Mouse (Mus musculus): Measurements from ENCODE around the gene Dcaf4. TPM values are rescaled to one million over a fixed set of nuclear protein-coding genes. Genes with fewer than 3 reads are reported as not detected.

Dcaf4 gene
- polyA plus RNA-seq, 1 experiment from 2014 or later, result 23.8 TPM

DNA sequence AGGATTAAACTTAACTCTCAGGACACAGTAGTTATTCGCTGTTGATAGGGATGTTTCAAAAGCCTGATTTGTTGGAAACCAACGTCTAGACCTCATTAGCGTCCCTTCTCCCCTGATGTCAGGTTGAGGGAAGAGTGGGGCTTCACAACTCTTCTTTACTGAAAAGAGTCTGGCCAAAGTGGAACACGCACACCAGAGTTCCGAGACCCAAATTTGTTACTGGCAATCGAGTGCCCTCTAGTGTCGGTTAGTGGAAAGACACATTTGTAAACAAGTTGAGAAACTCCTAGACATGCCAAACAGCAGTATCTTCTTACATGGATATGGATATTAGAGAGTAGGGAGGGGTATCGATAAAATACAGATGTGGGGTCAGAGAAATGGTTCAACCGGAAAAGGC is 18.1 kb upstream of the Dcaf4 start:
- peak overlapping the region; percentile 11; the same call in 1 of the 2 replicates for H3K4me2 ChIP-seq
- no peak overlapping the region for H3K4me3 ChIP-seq (ENCODE audit: low read depth, low read length)
- no peak overlapping the region for H3K27ac ChIP-seq (ENCODE audit: low read depth, low read length)
- H3K27me3 ChIP-seq (ENCODE audit: control insufficient read depth, insufficient read depth, low read length), result no peaks in the 10 kb centered on the region
- H3K9ac ChIP-seq (ENCODE audit: low read depth, low read length), result no peak overlapping the region
- WGBS (ENCODE audit: insufficient replicate concordance), result 5% methylated on average over 9 of the region's 9 CpGs
- ATAC-seq (replicated peaks; ENCODE audit: insufficient number of reproducible peaks, low FRiP score, low TSS enrichment), result no peak
- no peaks in the 10 kb centered on the region for H3K4me1 ChIP-seq (ENCODE audit: control insufficient read depth, insufficient read depth, low read length)
- no peaks in the 10 kb centered on the region for H3K9me3 ChIP-seq (replicated peaks; ENCODE audit: control insufficient read depth, low read length)
- no peaks in the 10 kb centered on the region for H3K36me3 ChIP-seq (ENCODE audit: control insufficient read depth, insufficient read depth, low read length)

DNA sequence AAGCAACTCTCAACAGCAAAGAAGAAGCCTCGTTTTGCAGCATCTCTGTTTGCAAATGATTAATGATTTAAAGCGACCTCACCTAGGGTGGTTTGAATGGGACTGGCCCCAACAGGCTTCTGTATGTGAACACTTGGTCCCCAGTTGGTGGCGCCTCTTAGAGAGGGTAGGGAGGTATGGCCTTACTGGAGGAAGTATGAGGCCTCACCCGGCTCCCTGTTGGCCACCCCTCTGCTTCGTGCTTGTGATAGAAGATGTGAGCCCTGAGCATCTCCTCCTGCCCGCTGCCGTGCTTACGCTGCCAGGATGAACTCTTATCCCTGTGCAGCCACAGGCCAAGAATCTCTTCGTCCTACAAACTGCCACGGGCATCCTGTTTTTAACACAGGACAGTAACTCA is 13.7 kb upstream of the Dcaf4 start:
- no peak overlapping the region for H3K4me2 ChIP-seq
- no peaks in the 10 kb centered on the region for H3K36me3 ChIP-seq (ENCODE audit: control insufficient read depth, insufficient read depth, low read length)
- no peak overlapping the region for H3K4me3 ChIP-seq (ENCODE audit: low read depth, low read length)
- no peaks in the 10 kb centered on the region for H3K4me1 ChIP-seq (ENCODE audit: control insufficient read depth, insufficient read depth, low read length)
- H3K9me3 ChIP-seq (replicated peaks; ENCODE audit: control insufficient read depth, low read length), result no peaks in the 10 kb centered on the region
- no peak overlapping the region for H3K27ac ChIP-seq (ENCODE audit: low read depth, low read length)
- no peak overlapping the region for H3K9ac ChIP-seq (ENCODE audit: low read depth, low read length)
- 74% methylated on average over 10 of the region's 10 CpGs for WGBS (ENCODE audit: insufficient replicate concordance)
- H3K27me3 ChIP-seq (ENCODE audit: control insufficient read depth, insufficient read depth, low read length), result no peaks in the 10 kb centered on the region
- no peak for ATAC-seq (replicated peaks; ENCODE audit: insufficient number of reproducible peaks, low FRiP score, low TSS enrichment)

DNA sequence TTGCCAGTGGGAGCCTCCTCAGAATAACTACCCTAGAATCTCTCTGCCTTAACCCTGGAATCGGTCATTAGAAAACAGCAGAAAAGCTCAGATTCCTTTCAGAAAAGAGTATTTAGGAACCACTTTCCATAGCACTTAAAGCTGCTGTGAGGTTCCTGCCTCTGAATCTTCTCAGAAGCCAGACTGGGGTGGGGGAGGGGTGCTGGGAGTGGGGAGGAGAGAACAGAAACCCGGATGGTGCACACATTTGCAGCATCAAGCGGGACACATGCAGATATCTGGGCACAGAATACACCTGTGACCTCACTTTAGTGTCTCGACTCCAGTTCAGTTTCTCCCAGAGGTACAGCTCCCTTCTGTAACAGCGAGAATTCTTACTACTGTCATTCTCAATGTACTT is 9.7 kb upstream of the Dcaf4 start:
- H3K27me3 ChIP-seq (ENCODE audit: control insufficient read depth, insufficient read depth, low read length), result no peaks in the 10 kb centered on the region
- no peak overlapping the region for H3K9ac ChIP-seq (ENCODE audit: low read depth, low read length)
- ATAC-seq (replicated peaks; ENCODE audit: insufficient number of reproducible peaks, low FRiP score, low TSS enrichment), result no peak
- H3K27ac ChIP-seq (ENCODE audit: low read depth, low read length), result no peak overlapping the region
- peaks cover 6% of the 10 kb centered on the region; the same call in 1 of the 2 replicates for H3K4me1 ChIP-seq (ENCODE audit: control insufficient read depth, insufficient read depth, low read length)
- H3K9me3 ChIP-seq (replicated peaks; ENCODE audit: control insufficient read depth, low read length), result no peaks in the 10 kb centered on the region
- 76% methylated on average over 5 of the region's 5 CpGs for WGBS (ENCODE audit: insufficient replicate concordance)
- H3K4me3 ChIP-seq (ENCODE audit: low read depth, low read length), result no peak overlapping the region
- H3K4me2 ChIP-seq, result no peak overlapping the region
- H3K36me3 ChIP-seq (ENCODE audit: control insufficient read depth, insufficient read depth, low read length), result no peaks in the 10 kb centered on the region

DNA sequence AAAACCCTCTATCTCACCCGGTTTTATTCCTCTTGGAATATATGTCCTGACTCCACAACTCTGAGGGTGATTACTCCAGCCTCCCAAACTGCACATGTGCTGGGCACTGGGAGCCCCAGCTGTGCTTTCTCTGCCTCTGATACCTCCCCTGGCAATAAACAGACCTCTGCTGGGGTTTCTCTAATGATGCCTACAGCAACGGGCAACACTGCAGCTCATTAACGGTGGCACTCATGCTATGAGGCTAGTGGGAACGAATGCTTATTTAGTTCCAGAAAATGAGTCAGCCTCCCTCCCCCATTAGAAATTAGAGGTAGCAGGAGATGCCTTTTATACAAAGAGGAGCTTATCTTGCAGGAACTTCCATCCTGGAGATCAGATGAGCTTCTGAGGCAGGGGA is 7.5 kb upstream of the Dcaf4 start:
- no peak overlapping the region for H3K27ac ChIP-seq (ENCODE audit: low read depth, low read length)

DNA sequence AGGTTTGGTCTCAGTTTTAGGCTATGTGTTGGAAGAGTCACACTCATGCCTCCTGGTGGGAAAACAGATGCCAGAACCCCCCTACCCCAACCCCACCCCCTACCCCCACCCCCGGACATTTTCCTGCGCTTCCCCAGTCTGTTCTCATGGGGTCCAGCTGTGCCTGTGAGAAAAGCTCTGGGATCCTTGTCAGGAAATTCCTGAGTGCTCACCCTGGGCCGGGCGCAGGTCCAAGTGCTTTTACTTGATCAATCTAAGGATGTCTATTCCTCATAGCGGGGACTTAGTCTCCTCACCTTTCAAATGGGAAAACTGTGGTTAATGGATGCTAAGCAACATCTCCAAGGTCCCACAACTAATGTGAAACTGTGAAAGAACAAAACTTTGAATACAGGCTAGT is 7.1 kb upstream of the Dcaf4 start:
- ATAC-seq (replicated peaks; ENCODE audit: insufficient number of reproducible peaks, low FRiP score, low TSS enrichment), result no peak
- peaks cover 6% of the 10 kb centered on the region; the same call in 1 of the 2 replicates for H3K4me1 ChIP-seq (ENCODE audit: control insufficient read depth, insufficient read depth, low read length)

More for the DNA sequence above, 7.5 kb upstream of the Dcaf4 start:
- Histone ChIP-seq H3K36me3 (ENCODE audit: control insufficient read depth, insufficient read depth, low read length) (no peaks in the 10 kb centered on the region), H3K9me3 (replicated peaks; ENCODE audit: control insufficient read depth, low read length) (no peaks in the 10 kb centered on the region), H3K4me3 (ENCODE audit: low read depth, low read length) (no peak overlapping the region), H3K9ac (ENCODE audit: low read depth, low read length) (no peak overlapping the region), H3K27me3 (ENCODE audit: control insufficient read depth, insufficient read depth, low read length) (no peaks in the 10 kb centered on the region), H3K4me2 (no peak overlapping the region), H3K4me1 (ENCODE audit: control insufficient read depth, insufficient read depth, low read length) (peaks cover 6% of the 10 kb centered on the region; the same call in 1 of the 2 replicates)
- no peak for ATAC-seq (replicated peaks; ENCODE audit: insufficient number of reproducible peaks, low FRiP score, low TSS enrichment)
- 38% methylated on average over 4 of the region's 4 CpGs for WGBS (ENCODE audit: insufficient replicate concordance)

DNA sequence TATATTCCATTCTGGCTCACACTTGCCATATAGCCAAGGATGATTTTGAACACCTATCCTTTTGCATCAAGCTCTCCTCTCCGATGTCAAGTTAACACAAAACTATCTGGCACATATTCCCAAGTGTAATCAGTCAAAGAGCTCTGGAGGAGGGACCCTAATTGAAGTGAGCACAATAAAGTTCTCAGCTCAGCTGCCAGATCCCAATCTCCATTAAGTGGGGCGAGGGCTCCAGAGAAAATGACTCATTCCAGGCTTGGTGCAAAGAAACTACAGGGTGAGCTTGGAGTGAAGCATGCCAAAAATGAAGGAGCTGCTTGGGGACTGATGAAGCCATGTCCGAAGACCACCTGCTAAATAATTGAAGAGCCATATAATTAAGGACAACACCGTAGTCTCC is 6.0 kb upstream of the Dcaf4 start:
- Histone ChIP-seq H3K36me3 (ENCODE audit: control insufficient read depth, insufficient read depth, low read length) (no peaks in the 10 kb centered on the region), H3K4me2 (no peak overlapping the region), H3K9ac (ENCODE audit: low read depth, low read length) (no peak overlapping the region), H3K4me3 (ENCODE audit: low read depth, low read length) (no peak overlapping the region), H3K4me1 (ENCODE audit: control insufficient read depth, insufficient read depth, low read length) (peaks cover 6% of the 10 kb centered on the region; the same call in 1 of the 2 replicates), H3K27ac (ENCODE audit: low read depth, low read length) (no peak overlapping the region), H3K27me3 (ENCODE audit: control insufficient read depth, insufficient read depth, low read length) (no peaks in the 10 kb centered on the region), H3K9me3 (replicated peaks; ENCODE audit: control insufficient read depth, low read length) (no peaks in the 10 kb centered on the region)
- WGBS (ENCODE audit: insufficient replicate concordance), result 72% methylated on average over 4 of the region's 4 CpGs
- ATAC-seq (replicated peaks; ENCODE audit: insufficient number of reproducible peaks, low FRiP score, low TSS enrichment), result no peak

More for the DNA sequence above, 7.1 kb upstream of the Dcaf4 start:
- Histone ChIP-seq H3K4me3 (ENCODE audit: low read depth, low read length) (no peak overlapping the region), H3K27ac (ENCODE audit: low read depth, low read length) (no peak overlapping the region), H3K9ac (ENCODE audit: low read depth, low read length) (no peak overlapping the region), H3K9me3 (replicated peaks; ENCODE audit: control insufficient read depth, low read length) (no peaks in the 10 kb centered on the region), H3K36me3 (ENCODE audit: control insufficient read depth, insufficient read depth, low read length) (no peaks in the 10 kb centered on the region), H3K27me3 (ENCODE audit: control insufficient read depth, insufficient read depth, low read length) (no peaks in the 10 kb centered on the region), H3K4me2 (no peak overlapping the region)
- WGBS (ENCODE audit: insufficient replicate concordance), result 23% methylated on average over 5 of the region's 5 CpGs

DNA sequence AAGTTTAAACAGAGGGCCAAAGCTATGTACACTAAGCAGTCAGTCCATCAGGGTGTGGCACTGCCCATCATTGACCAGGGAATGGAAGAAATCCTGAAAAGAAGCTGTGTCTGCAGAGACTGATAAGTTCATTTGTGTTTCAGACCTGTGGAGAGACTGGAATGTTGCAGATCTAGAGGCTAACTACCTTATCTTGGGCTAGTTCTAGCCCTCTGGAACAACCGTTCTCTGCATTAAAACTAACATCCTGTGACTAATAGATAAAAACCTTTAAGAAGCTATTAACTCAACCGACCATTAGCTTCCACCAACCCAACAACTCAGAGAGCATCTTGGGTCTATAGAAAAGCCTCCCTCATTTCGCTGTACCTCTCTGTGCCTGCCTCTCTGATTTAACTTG is 2.7 kb upstream of the Dcaf4 start:
- Histone ChIP-seq H3K27ac (ENCODE audit: low read depth, low read length) (no peak overlapping the region), H3K4me2 (no peak overlapping the region), H3K27me3 (ENCODE audit: control insufficient read depth, insufficient read depth, low read length) (no peaks in the 10 kb centered on the region), H3K4me1 (ENCODE audit: control insufficient read depth, insufficient read depth, low read length) (peaks cover 15% of the 10 kb centered on the region; the same call in 1 of the 2 replicates), H3K4me3 (ENCODE audit: low read depth, low read length) (no peak overlapping the region), H3K9me3 (replicated peaks; ENCODE audit: control insufficient read depth, low read length) (no peaks in the 10 kb centered on the region), H3K36me3 (ENCODE audit: control insufficient read depth, insufficient read depth, low read length) (no peaks in the 10 kb centered on the region), H3K9ac (ENCODE audit: low read depth, low read length) (no peak overlapping the region)
- 55% methylated on average over 3 of the region's 3 CpGs for WGBS (ENCODE audit: insufficient replicate concordance)
- ATAC-seq (replicated peaks; ENCODE audit: insufficient number of reproducible peaks, low FRiP score, low TSS enrichment), result no peak

DNA sequence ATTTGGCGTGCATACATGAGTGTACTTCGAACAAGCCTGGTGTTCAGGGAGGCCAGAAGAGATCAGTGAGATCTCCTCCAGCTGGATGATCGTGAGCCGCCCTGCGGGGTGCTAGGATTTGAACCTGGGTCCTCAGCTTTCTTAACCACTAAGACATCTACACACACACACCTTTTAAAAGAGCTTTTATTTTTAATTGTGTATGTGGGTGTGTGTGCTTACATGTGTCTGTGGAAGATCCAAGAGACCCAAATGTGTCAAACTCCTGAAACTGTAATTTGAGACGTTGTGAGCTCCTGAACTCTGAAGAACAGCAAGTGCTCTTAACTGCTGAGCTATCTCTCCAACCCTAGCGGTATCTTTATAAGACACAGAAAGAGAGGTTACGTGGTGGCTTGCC is 817 bp downstream of the Dcaf4 start:
- no peaks in the 10 kb centered on the region for H3K9me3 ChIP-seq (replicated peaks; ENCODE audit: control insufficient read depth, low read length)
- H3K9ac ChIP-seq (ENCODE audit: low read depth, low read length), result peak overlapping the region; percentile 82; the same call in 1 of the 2 replicates
- H3K4me2 ChIP-seq, result peak overlapping the region; percentile 71
- 32% methylated on average over 8 of the region's 8 CpGs for WGBS (ENCODE audit: insufficient replicate concordance)
- H3K27me3 ChIP-seq (ENCODE audit: control insufficient read depth, insufficient read depth, low read length), result no peaks in the 10 kb centered on the region
- ATAC-seq (replicated peaks; ENCODE audit: insufficient number of reproducible peaks, low FRiP score, low TSS enrichment), result no peak
- no peak overlapping the region for H3K27ac ChIP-seq (ENCODE audit: low read depth, low read length)
- peaks cover 17% of the 10 kb centered on the region for H3K4me1 ChIP-seq (ENCODE audit: control insufficient read depth, insufficient read depth, low read length)
- H3K36me3 ChIP-seq (ENCODE audit: control insufficient read depth, insufficient read depth, low read length), result no peaks in the 10 kb centered on the region
- peak overlapping the region; percentile 64 for H3K4me3 ChIP-seq (ENCODE audit: low read depth, low read length)

DNA sequence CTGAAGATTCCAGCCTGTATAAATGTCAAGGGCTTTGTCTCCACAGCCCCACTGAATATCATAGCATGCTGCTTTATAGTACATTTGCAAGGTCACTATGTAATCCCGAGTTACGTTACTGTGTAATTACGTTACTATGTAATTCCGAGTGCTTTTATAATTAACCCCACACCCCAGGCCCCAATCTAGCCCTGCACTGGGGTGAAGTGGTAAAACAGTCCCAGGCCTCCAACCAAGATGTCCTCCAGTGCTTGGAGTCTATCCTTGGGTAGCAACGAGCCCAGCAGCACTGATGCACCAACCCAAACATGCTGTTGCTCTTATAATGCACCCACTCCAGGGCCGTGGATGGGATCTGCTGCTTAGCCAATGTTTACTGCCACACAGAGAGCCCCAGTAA is 2.8 kb downstream of the Dcaf4 start:
- Histone ChIP-seq H3K4me3 (ENCODE audit: low read depth, low read length) (no peak overlapping the region), H3K4me2 (no peak overlapping the region), H3K4me1 (ENCODE audit: control insufficient read depth, insufficient read depth, low read length) (peaks cover 22% of the 10 kb centered on the region), H3K9me3 (replicated peaks; ENCODE audit: control insufficient read depth, low read length) (no peaks in the 10 kb centered on the region), H3K9ac (ENCODE audit: low read depth, low read length) (no peak overlapping the region), H3K36me3 (ENCODE audit: control insufficient read depth, insufficient read depth, low read length) (no peaks in the 10 kb centered on the region), H3K27me3 (ENCODE audit: control insufficient read depth, insufficient read depth, low read length) (no peaks in the 10 kb centered on the region), H3K27ac (ENCODE audit: low read depth, low read length) (no peak overlapping the region)
- 94% methylated on average over 6 of the region's 6 CpGs for whole genome bisulfite sequencing (ENCODE audit: insufficient replicate concordance)
- ATAC-seq (replicated peaks; ENCODE audit: insufficient number of reproducible peaks, low FRiP score, low TSS enrichment), result no peak
